Mouse (Mus musculus) myocyte (in vitro differentiated cells): ENCODE measurements at regions not wholly inside any gene's neighbourhood (a gene's known extent, or its start where the extent isn't known, plus 50 kb on each side); places are given as distances from the start of the nearest gene placed in this dataset.
A peak's percentile ranks its signal among the peaks of the same experiment; 100 is the strongest.

Experiments
- H3K27me3 ChIP-seq: one replicate; pipeline ENCODE4 v1.6.1; 2011; ENCODE audit not compliant: control insufficient read depth, insufficient read depth, insufficient read length
- H3K36me3 ChIP-seq: one replicate; pipeline ENCODE4 v1.6.1; 2011; ENCODE audit not compliant: control insufficient read depth, insufficient read depth
- H3K4me2 ChIP-seq: one replicate; pipeline ENCODE4 v1.6.1; 2011; ENCODE audit warnings: low read depth, control low read depth
- H3K4me3 ChIP-seq: one replicate; pipeline ENCODE4 v1.5.1; 2011; ENCODE audit warnings: mild to moderate bottlenecking, control low read depth, moderate library complexity
- H3K79me2 ChIP-seq: one replicate; pipeline ENCODE4 v1.6.1; 2011; ENCODE audit not compliant: control insufficient read depth, insufficient read depth
- H3ac ChIP-seq: one replicate; pipeline ENCODE4 v1.6.1; 2011; ENCODE audit not compliant: control insufficient read depth, insufficient read length
- CEBPB ChIP-seq: IDR thresholded peaks from 2 replicates; pipeline ENCODE4 v1.6.1; 2011; ENCODE audit warnings: mild to moderate bottlenecking, moderate library complexity; ENCODE audit not compliant: poor library complexity, insufficient read depth, severe bottlenecking
- E2F4 ChIP-seq: IDR thresholded peaks from one replicate; pipeline ENCODE4 v1.6.1; 2011; ENCODE audit warnings: mild to moderate bottlenecking, control low read depth, moderate library complexity; ENCODE audit not compliant: insufficient read depth
- MAX ChIP-seq: IDR thresholded peaks from one replicate; pipeline ENCODE4 v1.6.1; 2011; ENCODE audit warnings: low read depth, mild to moderate bottlenecking, control low read depth
- MYOD1 ChIP-seq, 3 experiments: IDR thresholded peaks; one replicate each; pipeline ENCODE4 v1.6.1; 2011; ENCODE audit warnings: control low read depth in 2 of 3, low read depth in 2 of 3, mild to moderate bottlenecking in 2 of 3, moderate library complexity in 1 of 3; ENCODE audit not compliant: insufficient read length in 2 of 3, control insufficient read depth in 1 of 3
- MYOG ChIP-seq, 3 experiments: IDR thresholded peaks; one replicate each; pipeline ENCODE4 v1.6.1; 2011; ENCODE audit warnings: control low read depth in 2 of 3, low read depth in 2 of 3, mild to moderate bottlenecking in 2 of 3; ENCODE audit not compliant: insufficient read length in 2 of 3, control insufficient read depth in 1 of 3, insufficient read depth in 1 of 3
- POLR2A ChIP-seq: IDR thresholded peaks from one replicate; pipeline ENCODE4 v1.6.1; 2011; ENCODE audit warnings: low read depth, mild to moderate bottlenecking, control low read depth, moderate library complexity; ENCODE audit not compliant: insufficient read length
- POLR2AphosphoS2 ChIP-seq: IDR thresholded peaks from one replicate; pipeline ENCODE4 v1.6.1; 2011; ENCODE audit warnings: low read depth, control low read depth; ENCODE audit not compliant: insufficient read length
- REST ChIP-seq: IDR thresholded peaks from one replicate; pipeline ENCODE4 v1.6.1; 2011; ENCODE audit warnings: mild to moderate bottlenecking, control low read depth, moderate library complexity; ENCODE audit not compliant: insufficient read depth, insufficient read length
- SRF ChIP-seq: IDR thresholded peaks from one replicate; pipeline ENCODE4 v1.6.1; 2011; ENCODE audit warnings: low read depth; ENCODE audit not compliant: control insufficient read depth, insufficient read length
- TCF12 ChIP-seq: IDR thresholded peaks from one replicate; pipeline ENCODE4 v1.6.1; 2011; ENCODE audit warnings: mild to moderate bottlenecking, control low read depth; ENCODE audit not compliant: poor library complexity, insufficient read depth, severe bottlenecking
- TCF3 ChIP-seq: IDR thresholded peaks from one replicate; pipeline ENCODE4 v1.6.1; 2011; ENCODE audit warnings: low read depth, control low read depth; ENCODE audit not compliant: insufficient read length
- USF1 ChIP-seq: IDR thresholded peaks from one replicate; pipeline ENCODE4 v1.6.1; 2011; ENCODE audit warnings: low read depth, mild to moderate bottlenecking, control low read depth, moderate library complexity

- Histone ChIP-seq H3K27me3 (no peaks in the 10 kb centered on the region), H3K4me3 (no peak overlapping the region), H3K79me2 (no peaks in the 10 kb centered on the region), H3K4me2 (peak overlapping the region; percentile 67), H3ac (no peak overlapping the region), H3K36me3 (no peaks in the 10 kb centered on the region)
- TF ChIP-seq POLR2AphosphoS2: no peak
- TF ChIP-seq REST: no peak
Measured at GRCm38 (mm10) chr10:66943875-66944274, 152.1 kb upstream of the Jmjd1c start.

DNA sequence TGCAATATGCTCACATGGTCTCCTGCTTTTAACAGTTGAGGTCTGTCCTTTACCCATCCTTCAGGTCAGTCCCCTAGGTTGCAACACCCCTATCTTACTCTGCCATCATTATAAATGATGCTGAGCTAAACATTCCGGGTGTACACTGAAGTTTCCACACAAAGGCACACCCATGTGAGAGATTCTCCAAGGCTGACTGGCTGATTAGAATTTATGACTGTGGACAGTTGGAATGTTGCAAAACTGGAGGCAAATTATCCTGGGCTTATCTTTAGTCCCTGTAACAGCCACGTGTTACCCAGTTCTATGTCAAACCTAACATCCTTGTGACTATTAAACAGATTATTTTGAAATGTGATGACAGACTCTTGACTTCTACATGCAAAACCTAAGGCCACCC is 149.8 kb upstream of the Jmjd1c start:
- TF ChIP-seq TCF12 (no peak), USF1 (peak; percentile 22), MYOD1 (IDR thresholded peaks at IDR 0.05; ENCODE audit: control insufficient read depth in 1 of 3, insufficient read length in 2 of 3, low read depth in 2 of 3) (no peak), CEBPB (peak; percentile 75), MYOG (IDR thresholded peaks at IDR 0.05; ENCODE audit: control insufficient read depth in 1 of 3, insufficient read depth in 1 of 3, insufficient read length in 2 of 3, low read depth in 2 of 3) (no peak), POLR2AphosphoS2 (no peak), MAX (no peak)
- no peak overlapping the region for H3K4me3 ChIP-seq
- no peaks in the 10 kb centered on the region for H3K36me3 ChIP-seq
- H3ac ChIP-seq: no peak overlapping the region
- H3K79me2 ChIP-seq: no peaks in the 10 kb centered on the region
- no peaks in the 10 kb centered on the region for H3K27me3 ChIP-seq
- H3K4me2 ChIP-seq: no peak overlapping the region

GRCm38 (mm10) chr10:66948329-66948728 is 147.6 kb upstream of the Jmjd1c start:
- no peaks in the 10 kb centered on the region for H3K27me3 ChIP-seq
- TF ChIP-seq E2F4: no peak
- TF ChIP-seq MYOG (IDR thresholded peaks at IDR 0.05; ENCODE audit: control insufficient read depth in 1 of 3, insufficient read depth in 1 of 3, insufficient read length in 2 of 3, low read depth in 2 of 3): no peak
- no peak for TF ChIP-seq USF1
- TF ChIP-seq REST: no peak
- no peak for TF ChIP-seq POLR2AphosphoS2
- TF ChIP-seq MAX: no peak
- no peak for TF ChIP-seq TCF12
- TF ChIP-seq CEBPB: no peak
- TF ChIP-seq MYOD1 (IDR thresholded peaks at IDR 0.05; ENCODE audit: control insufficient read depth in 1 of 3, insufficient read length in 2 of 3, low read depth in 2 of 3): no peak
- TF ChIP-seq SRF: no peak
- TF ChIP-seq TCF3: no peak
- TF ChIP-seq POLR2A: no peak
- H3K79me2 ChIP-seq: no peaks in the 10 kb centered on the region
- H3K36me3 ChIP-seq: no peaks in the 10 kb centered on the region
- H3ac ChIP-seq: no peak overlapping the region
- no peak overlapping the region for H3K4me3 ChIP-seq
- H3K4me2 ChIP-seq: no peak overlapping the region

GRCm38 (mm10) chr10:66950441-66950840 is 145.5 kb upstream of the Jmjd1c start:
- H3K4me3 ChIP-seq: no peak overlapping the region
- no peaks in the 10 kb centered on the region for H3K27me3 ChIP-seq
- no peaks in the 10 kb centered on the region for H3K79me2 ChIP-seq
- H3K36me3 ChIP-seq: no peaks in the 10 kb centered on the region
- H3K4me2 ChIP-seq: no peak overlapping the region
- H3ac ChIP-seq: no peak overlapping the region
- TF ChIP-seq POLR2AphosphoS2 (no peak), E2F4 (no peak), SRF (no peak), TCF3 (no peak), MYOD1 (IDR thresholded peaks at IDR 0.05; ENCODE audit: control insufficient read depth in 1 of 3, insufficient read length in 2 of 3, low read depth in 2 of 3) (no peak), REST (no peak), CEBPB (no peak)

GRCm38 (mm10) chr10:66951231-66951822 is 144.6 kb upstream of the Jmjd1c start:
- Histone ChIP-seq H3ac (no peak overlapping the region), H3K27me3 (no peaks in the 10 kb centered on the region), H3K36me3 (no peaks in the 10 kb centered on the region), H3K79me2 (no peaks in the 10 kb centered on the region), H3K4me3 (no peak overlapping the region), H3K4me2 (no peak overlapping the region)
- TF ChIP-seq TCF3: no peak

DNA sequence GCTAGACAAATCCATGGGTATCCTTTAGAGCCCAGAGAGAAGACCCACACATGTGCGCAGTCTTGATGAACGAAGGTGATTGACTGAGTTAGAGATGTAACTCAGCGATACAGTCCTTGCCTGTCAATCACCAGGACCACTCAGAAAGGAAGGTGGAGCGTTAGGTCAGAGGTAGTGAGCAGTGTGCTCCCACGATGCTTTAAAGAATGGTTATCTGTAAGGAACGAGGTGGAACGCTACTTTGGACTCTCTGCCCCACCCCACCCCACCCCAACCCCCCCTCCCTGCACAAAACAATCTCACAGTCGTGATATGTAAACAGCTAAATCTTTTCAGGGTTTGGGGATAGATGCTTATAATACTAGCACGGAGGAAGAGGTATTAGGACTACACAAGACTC is 144.0 kb upstream of the Jmjd1c start:
- Histone ChIP-seq H3K36me3 (no peaks in the 10 kb centered on the region), H3K79me2 (no peaks in the 10 kb centered on the region), H3K4me3 (no peak overlapping the region), H3K27me3 (no peaks in the 10 kb centered on the region), H3K4me2 (no peak overlapping the region), H3ac (no peak overlapping the region)
- TF ChIP-seq MYOD1 (IDR thresholded peaks at IDR 0.05; ENCODE audit: control insufficient read depth in 1 of 3, insufficient read length in 2 of 3, low read depth in 2 of 3): no peak
- no peak for TF ChIP-seq USF1
- no peak for TF ChIP-seq POLR2A
